Mouse (Mus musculus): ENCODE measurements around the gene Alox12b. TPM values are rescaled to one million over a fixed set of nuclear protein-coding genes. Genes with fewer than 3 reads are reported as not detected.

Alox12b gene
- polyA plus RNA-seq, 1 experiment: not detected

GRCm38 (mm10) chr11:69122336-69122951, 34.3 kb upstream of the Alox12b start, which contains the start of gene 9130213A22Rik:
Gene 9130213A22Rik (minus strand): TSS chr11:69122589.
- H3K4me1 ChIP-seq (ENCODE audit: control insufficient read depth, insufficient read depth, low read length): peaks cover 25% of the 10 kb centered on the region
- no peak within 1 kb of the TSS; the same call in none of the 2 replicates for H3K27ac ChIP-seq (ENCODE audit: insufficient read depth, low read depth, low read length)
- peak; percentile 72 for TF ChIP-seq CTCF (IDR thresholded peaks at IDR 0.05; ENCODE audit: insufficient read depth, low read depth, low read length)
- TF ChIP-seq POLR2A (IDR thresholded peaks at IDR 0.05; ENCODE audit: insufficient read depth, low read depth, low read length): no peak
- under 1% methylated on average over 59 of the region's 66 CpGs for WGBS
- peak within 1 kb of the TSS; percentile 78 for H3K4me3 ChIP-seq (ENCODE audit: insufficient read depth, low read depth, low read length)

DNA sequence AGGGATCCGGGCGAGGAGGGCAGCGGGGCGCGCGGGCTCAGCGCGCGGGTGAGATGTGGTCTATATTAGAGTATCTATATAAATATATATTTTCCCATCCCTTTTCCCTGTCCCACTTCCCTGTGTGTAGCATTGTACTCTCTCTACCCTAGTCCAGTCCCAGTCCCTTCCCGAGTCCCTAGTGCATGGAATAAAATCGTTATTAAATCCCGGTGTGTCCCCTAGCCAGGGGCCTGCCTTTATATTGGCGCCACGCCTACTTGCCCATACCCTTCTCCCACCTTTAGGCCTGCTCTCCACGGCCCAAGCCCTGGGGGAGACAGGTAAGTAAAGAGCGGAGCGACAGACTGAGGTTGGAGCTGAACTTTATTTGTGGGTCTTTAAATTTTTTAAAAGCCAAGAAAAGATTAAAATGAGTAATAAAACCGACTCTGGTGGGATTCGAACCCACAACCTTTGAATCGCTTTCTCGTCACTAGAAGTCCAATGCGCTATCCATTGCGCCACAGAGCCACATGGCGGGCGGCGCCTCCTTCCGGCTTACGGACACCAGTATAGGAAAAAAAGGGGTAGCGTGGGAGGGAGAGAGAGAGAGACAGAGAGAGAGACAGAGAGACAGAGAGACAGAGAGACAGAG, 33.6 kb upstream of the Alox12b start:
- H3K4me3 ChIP-seq (ENCODE audit: insufficient read depth, low read depth, low read length): peak overlapping the region; percentile 78
- peaks cover 25% of the 10 kb centered on the region for H3K4me1 ChIP-seq (ENCODE audit: control insufficient read depth, insufficient read depth, low read length)
- TF ChIP-seq POLR2A (IDR thresholded peaks at IDR 0.05; ENCODE audit: insufficient read depth, low read depth, low read length): no peak
- no peak for TF ChIP-seq CTCF (IDR thresholded peaks at IDR 0.05; ENCODE audit: insufficient read depth, low read depth, low read length)
- H3K27ac ChIP-seq (ENCODE audit: insufficient read depth, low read depth, low read length): peak overlapping the region; percentile 86
- 2% methylated on average over 29 of the region's 29 CpGs for WGBS

DNA sequence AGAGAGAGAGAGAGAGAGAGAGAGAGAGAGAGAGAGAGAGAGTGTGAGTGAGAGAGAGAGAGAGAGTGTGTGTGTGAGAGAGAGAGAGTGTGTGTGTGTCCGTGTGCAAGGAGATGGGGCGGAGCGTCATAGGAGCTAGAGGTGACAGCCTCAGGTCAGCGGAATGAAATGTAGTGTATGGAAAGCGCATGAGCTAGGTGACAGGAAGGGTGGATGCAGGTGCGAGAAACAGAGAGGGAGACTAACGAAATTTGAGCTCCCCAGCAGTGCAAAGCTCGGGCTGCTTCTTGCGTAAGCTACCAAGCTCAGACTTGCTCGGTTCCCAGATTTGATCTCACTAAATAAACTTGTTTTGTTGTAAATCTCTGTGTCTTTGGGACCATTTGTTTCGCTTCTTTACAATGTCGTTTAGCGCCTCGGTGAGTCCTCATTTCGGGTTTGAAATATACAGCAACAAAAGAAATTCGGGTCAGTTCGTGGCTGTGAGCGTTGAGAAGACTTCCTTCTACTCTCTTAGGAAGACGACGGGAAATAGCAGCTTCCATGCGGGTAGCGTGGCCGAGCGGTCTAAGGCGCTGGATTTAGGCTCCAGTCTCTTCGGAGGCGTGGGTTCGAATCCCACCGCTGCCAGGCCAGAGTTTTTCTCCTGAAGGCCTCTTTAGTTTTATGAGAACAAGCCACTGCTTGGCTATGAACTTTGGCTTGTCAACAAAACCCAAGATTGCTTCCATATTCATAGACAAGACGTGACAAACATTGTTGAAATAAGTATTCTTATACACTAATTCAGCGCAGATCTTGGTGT, 32.9 kb upstream of the Alox12b start:
- Histone ChIP-seq H3K4me3 (ENCODE audit: insufficient read depth, low read depth, low read length) (peak overlapping the region; percentile 78), H3K27ac (ENCODE audit: insufficient read depth, low read depth, low read length) (peak overlapping the region; percentile 86), H3K4me1 (ENCODE audit: control insufficient read depth, insufficient read depth, low read length) (peaks cover 23% of the 10 kb centered on the region)
- WGBS: under 1% methylated on average over 31 of the region's 31 CpGs
- no peak for TF ChIP-seq POLR2A (IDR thresholded peaks at IDR 0.05; ENCODE audit: insufficient read depth, low read depth, low read length)
- no peak for TF ChIP-seq CTCF (IDR thresholded peaks at IDR 0.05; ENCODE audit: insufficient read depth, low read depth, low read length)

DNA sequence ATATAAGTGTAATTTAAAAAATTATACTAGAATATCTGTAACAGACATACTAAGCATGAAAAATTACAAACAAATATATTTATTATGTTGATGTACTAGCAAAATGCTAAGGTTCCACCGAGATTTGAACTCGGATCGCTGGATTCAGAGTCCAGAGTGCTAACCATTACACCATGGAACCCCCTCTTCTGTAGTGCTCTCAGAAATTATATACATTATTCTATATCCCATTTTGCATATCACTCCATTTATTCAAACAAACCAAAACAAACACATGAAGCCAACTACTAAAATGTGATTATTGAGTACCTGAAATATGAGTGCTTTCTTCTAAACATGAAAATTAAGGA, 32.3 kb upstream of the Alox12b start:
- no peak overlapping the region for H3K27ac ChIP-seq (ENCODE audit: insufficient read depth, low read depth, low read length)
- peaks cover 20% of the 10 kb centered on the region for H3K4me1 ChIP-seq (ENCODE audit: control insufficient read depth, insufficient read depth, low read length)
- no peak overlapping the region for H3K4me3 ChIP-seq (ENCODE audit: insufficient read depth, low read depth, low read length)
- no peak for TF ChIP-seq POLR2A (IDR thresholded peaks at IDR 0.05; ENCODE audit: insufficient read depth, low read depth, low read length)
- TF ChIP-seq CTCF (IDR thresholded peaks at IDR 0.05; ENCODE audit: insufficient read depth, low read depth, low read length): no peak
- 0% methylated on average over 3 of the region's 3 CpGs for whole genome bisulfite sequencing

GRCm38 (mm10) chr11:69125041-69125851, 31.5 kb upstream of the Alox12b start:
- Histone ChIP-seq H3K27ac (ENCODE audit: insufficient read depth, low read depth, low read length) (peak overlapping the region; percentile 40), H3K4me3 (ENCODE audit: insufficient read depth, low read depth, low read length) (peak overlapping the region; percentile 73)
- WGBS: under 1% methylated on average over 24 of the region's 24 CpGs

GRCm38 (mm10) chr11:69125852-69125918, 31.1 kb upstream of the Alox12b start, which contains the start of gene Aloxe3:
Gene Aloxe3 (plus strand): TSS chr11:69125896.
- peak within 1 kb of the TSS; percentile 73 for H3K4me3 ChIP-seq (ENCODE audit: insufficient read depth, low read depth, low read length)
- TF ChIP-seq CTCF (IDR thresholded peaks at IDR 0.05; ENCODE audit: insufficient read depth, low read depth, low read length) (no peak), POLR2A (IDR thresholded peaks at IDR 0.05; ENCODE audit: insufficient read depth, low read depth, low read length) (no peak)
- peak within 1 kb of the TSS; percentile 40 for H3K27ac ChIP-seq (ENCODE audit: insufficient read depth, low read depth, low read length)
- H3K4me1 ChIP-seq (ENCODE audit: control insufficient read depth, insufficient read depth, low read length): peaks cover 15% of the 10 kb centered on the region
- WGBS: 0% methylated on average over 3 of the region's 3 CpGs

More at GRCm38 (mm10) chr11:69125041-69125851, 31.5 kb upstream of the Alox12b start:
- peaks cover 18% of the 10 kb centered on the region for H3K4me1 ChIP-seq (ENCODE audit: control insufficient read depth, insufficient read depth, low read length)
- TF ChIP-seq CTCF (IDR thresholded peaks at IDR 0.05; ENCODE audit: insufficient read depth, low read depth, low read length): peak; percentile 54
- no peak for TF ChIP-seq POLR2A (IDR thresholded peaks at IDR 0.05; ENCODE audit: insufficient read depth, low read depth, low read length)

GRCm38 (mm10) chr11:69125919-69126705, 30.7 kb upstream of the Alox12b start:
- TF ChIP-seq CTCF (IDR thresholded peaks at IDR 0.05; ENCODE audit: insufficient read depth, low read depth, low read length) (no peak), POLR2A (IDR thresholded peaks at IDR 0.05; ENCODE audit: insufficient read depth, low read depth, low read length) (no peak)
- peak overlapping the region; percentile 40; the same call in 1 of the 2 replicates for H3K27ac ChIP-seq (ENCODE audit: insufficient read depth, low read depth, low read length)
- 18% methylated on average over 20 of the region's 20 CpGs for WGBS
- H3K4me1 ChIP-seq (ENCODE audit: control insufficient read depth, insufficient read depth, low read length): peaks cover 11% of the 10 kb centered on the region; the same call in 1 of the 2 replicates
- peak overlapping the region; percentile 73 for H3K4me3 ChIP-seq (ENCODE audit: insufficient read depth, low read depth, low read length)

DNA sequence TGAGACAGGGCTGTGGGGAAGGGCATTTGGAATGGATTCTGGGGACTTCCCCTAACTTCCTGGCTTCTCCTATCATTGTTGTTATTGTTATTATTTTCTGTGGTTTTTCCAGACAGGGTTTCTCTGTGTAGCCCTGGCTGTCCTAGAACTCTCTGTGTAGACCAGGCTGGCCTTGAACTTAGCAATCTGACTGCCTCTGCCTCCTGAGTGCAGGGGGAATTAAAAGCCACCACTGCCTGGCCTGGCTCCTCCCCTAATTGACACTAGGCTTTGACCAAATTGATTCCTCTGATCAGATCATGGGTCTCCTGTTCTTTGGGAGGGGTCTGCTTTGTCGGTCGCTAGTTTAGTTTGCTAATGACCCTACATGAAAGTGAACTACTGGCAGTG, 30.1 kb upstream of the Alox12b start:
- Histone ChIP-seq H3K27ac (ENCODE audit: insufficient read depth, low read depth, low read length) (no peak overlapping the region), H3K4me3 (ENCODE audit: insufficient read depth, low read depth, low read length) (no peak overlapping the region), H3K4me1 (ENCODE audit: control insufficient read depth, insufficient read depth, low read length) (peaks cover 6% of the 10 kb centered on the region; the same call in 1 of the 2 replicates)
- 61% methylated on average over 2 of the region's 2 CpGs for WGBS
- TF ChIP-seq CTCF (IDR thresholded peaks at IDR 0.05; ENCODE audit: insufficient read depth, low read depth, low read length) (no peak), POLR2A (IDR thresholded peaks at IDR 0.05; ENCODE audit: insufficient read depth, low read depth, low read length) (no peak)
